Mouse (Mus musculus): ENCODE measurements around the gene Kif13a. TPM values are rescaled to one million over a fixed set of nuclear protein-coding genes. Genes with fewer than 3 reads are reported as not detected.

The Kif13a gene
- total RNA-seq (2021): 100 to 1,000 TPM; 109 to 118 TPM

GRCm38 (mm10) chr13:46929719-46930658 lies at the start of gene Kif13a:
Gene Kif13a, minus strand, starts transcription at chr13:46929867.
- intact Hi-C loops (cut with DNase I): loop anchor here (1.0 to 2.0 kb wide), 3 partner anchors 43 to 89 kb away; partner anchors contain the start of gene Nhlrc1

GRCm38 (mm10) chr13:46976532-46976931 lies 46.9 kb upstream of the Kif13a start:
- DNase-seq (ENCODE audit: low spot score): no peak
- intact Hi-C loops (cut with DNase I): no loop called here

More at GRCm38 (mm10) chr13:46929719-46930658, at the start of gene Kif13a:
- peak; percentile 91 for DNase-seq (ENCODE audit: low spot score)

GRCm38 (mm10) chr13:46975930-46976329 lies 46.3 kb upstream of the Kif13a start:
- intact Hi-C loops (cut with DNase I): no loop called here

GRCm38 (mm10) chr13:46975031-46975551 lies 45.4 kb upstream of the Kif13a start:
- intact Hi-C loops (cut with DNase I): no loop called here
- no peak for DNase-seq (ENCODE audit: low spot score)

More at GRCm38 (mm10) chr13:46975930-46976329, 46.3 kb upstream of the Kif13a start:
- no peak for DNase-seq (ENCODE audit: low spot score)

- intact Hi-C loops (cut with DNase I): no loop called here
- no peak for DNase-seq (ENCODE audit: low spot score)
These were observed 40.7 kb upstream of the Kif13a start for GRCm38 (mm10) chr13:46970286-46970945.

GRCm38 (mm10) chr13:46968626-46969025 lies 39.0 kb upstream of the Kif13a start:
- intact Hi-C loops (cut with DNase I): no loop called here
- no peak for DNase-seq (ENCODE audit: low spot score)

GRCm38 (mm10) chr13:46967308-46967707 lies 37.6 kb upstream of the Kif13a start:
- intact Hi-C loops (cut with DNase I): no loop called here
- no peak for DNase-seq (ENCODE audit: low spot score)

- no peak for DNase-seq (ENCODE audit: low spot score)
- intact Hi-C loops (cut with DNase I): no loop called here
These were observed 31.3 kb upstream of the Kif13a start for GRCm38 (mm10) chr13:46960878-46961474.

DNA sequence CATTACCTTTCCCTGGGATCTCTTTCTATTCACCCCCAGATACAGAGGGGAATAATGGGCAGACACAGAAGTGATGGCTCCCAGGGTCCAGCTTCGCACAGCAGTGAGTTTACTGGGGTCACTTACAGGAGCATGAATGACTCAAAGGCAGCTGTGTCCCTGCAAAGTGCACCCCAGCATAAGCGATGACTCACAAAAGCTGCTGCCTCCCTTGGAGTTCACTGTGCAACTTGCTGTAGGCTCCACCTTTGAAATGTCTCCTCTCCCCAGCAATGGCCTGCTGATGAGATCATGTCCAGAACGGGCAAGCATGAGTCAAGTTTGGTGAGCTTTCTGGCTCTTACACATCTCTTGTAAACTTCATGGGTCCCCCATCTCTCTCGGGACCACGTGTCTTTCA lies 29.5 kb upstream of the Kif13a start:
- intact Hi-C loops (cut with DNase I): no loop called here
- no peak for DNase-seq (ENCODE audit: low spot score)

- DNase-seq (ENCODE audit: low spot score): no peak
- intact Hi-C loops (cut with DNase I): no loop called here
These were observed 21.5 kb upstream of the Kif13a start for GRCm38 (mm10) chr13:46951212-46951611.

- intact Hi-C loops (cut with DNase I): no loop called here
- DNase-seq (ENCODE audit: low spot score): no peak
These were observed 20.1 kb upstream of the Kif13a start for GRCm38 (mm10) chr13:46949741-46950140.

DNA sequence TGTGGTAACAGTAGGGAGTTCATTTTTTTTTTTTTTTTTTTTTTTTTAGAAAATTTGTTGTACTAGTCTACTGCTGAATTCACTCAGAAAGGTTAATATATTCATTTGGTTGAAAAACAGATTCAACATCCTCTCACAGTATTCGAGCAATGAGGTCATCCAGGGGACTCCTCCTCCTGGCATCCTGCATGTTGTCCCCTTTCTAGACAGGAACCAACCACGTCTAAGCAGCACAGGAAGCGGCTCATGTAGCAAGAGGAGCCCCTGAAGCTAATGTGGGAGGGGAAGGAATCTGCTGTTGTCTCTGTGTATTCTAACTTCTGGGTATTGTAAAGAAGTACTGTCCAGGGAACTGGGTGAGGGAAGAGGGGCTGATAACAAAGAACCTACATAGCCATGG lies 18.4 kb upstream of the Kif13a start:
- intact Hi-C loops (cut with DNase I): no loop called here
- DNase-seq (ENCODE audit: low spot score): no peak

DNA sequence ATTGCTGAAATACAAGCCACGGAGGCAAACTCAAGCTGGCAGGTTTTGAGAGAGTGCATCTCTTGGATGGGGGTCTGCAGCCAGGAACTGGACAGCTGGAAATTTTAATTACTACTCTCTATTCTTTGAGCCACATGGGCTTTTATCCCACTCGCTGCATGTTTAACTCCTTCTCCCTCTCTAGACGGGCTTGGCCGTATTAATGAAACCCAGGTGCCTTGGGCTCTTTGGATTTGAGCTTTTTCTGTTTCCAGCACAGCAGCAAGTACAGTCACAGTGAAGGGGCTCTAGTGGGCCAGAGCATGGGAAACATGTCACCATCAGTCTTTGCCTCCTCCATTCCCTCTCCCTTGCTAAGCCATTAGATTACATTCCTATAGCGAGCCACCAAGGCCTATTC lies 16.4 kb upstream of the Kif13a start:
- no peak for DNase-seq (ENCODE audit: low spot score)
- intact Hi-C loops (cut with DNase I): no loop called here

DNA sequence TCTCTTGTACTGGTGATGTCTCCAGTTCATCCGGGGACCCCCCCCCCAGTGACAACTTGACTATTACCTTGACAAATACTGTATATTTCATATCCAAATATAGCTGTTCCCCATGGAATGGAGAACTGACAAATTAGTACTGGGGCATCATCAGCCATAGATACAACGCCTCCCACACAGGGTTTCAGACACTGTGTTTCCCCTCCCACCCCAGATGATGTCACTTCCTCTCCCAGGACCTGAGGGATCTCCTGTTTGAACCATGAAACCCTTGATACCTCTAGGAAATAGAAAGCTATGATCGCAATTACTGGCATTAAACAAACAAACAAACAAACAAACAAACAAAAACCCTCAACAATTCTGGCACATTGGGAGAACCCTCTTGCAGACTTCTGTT lies 15.6 kb upstream of the Kif13a start:
- DNase-seq (ENCODE audit: low spot score): no peak

GRCm38 (mm10) chr13:46943294-46943693 lies 13.6 kb upstream of the Kif13a start:
- no peak for DNase-seq (ENCODE audit: low spot score)
- intact Hi-C loops (cut with DNase I): no loop called here

More for the DNA sequence above, 15.6 kb upstream of the Kif13a start:
- intact Hi-C loops (cut with DNase I): no loop called here

- intact Hi-C loops (cut with DNase I): no loop called here
- no peak for DNase-seq (ENCODE audit: low spot score)
These were observed 4.4 kb upstream of the Kif13a start for GRCm38 (mm10) chr13:46934116-46934515.

- no peak for DNase-seq (ENCODE audit: low spot score)
- intact Hi-C loops (cut with DNase I): no loop called here
These were observed 3.2 kb upstream of the Kif13a start for GRCm38 (mm10) chr13:46932846-46933245.

- DNase-seq (ENCODE audit: low spot score): no peak
- intact Hi-C loops (cut with DNase I): no loop called here
These were observed 2.4 kb upstream of the Kif13a start for GRCm38 (mm10) chr13:46932049-46932448.

DNA sequence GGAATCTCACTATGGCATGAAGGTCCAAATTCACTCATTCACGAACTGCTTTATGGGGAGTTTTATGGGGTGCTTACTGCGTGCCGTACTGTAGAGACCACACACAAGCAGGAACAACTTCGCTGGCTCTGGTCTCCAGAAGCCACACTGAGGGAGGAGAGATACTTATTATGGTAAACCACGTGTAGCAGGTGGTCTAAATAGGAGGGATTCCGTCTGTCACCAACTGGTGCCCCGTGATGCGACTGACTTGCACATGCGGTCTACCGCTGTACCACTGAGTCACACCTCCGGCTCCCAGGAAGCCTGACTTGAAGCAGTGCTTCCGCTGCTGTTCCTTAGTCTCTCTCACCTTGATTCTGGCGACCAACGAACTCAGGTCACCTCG lies 986 bp upstream of the Kif13a start:
- intact Hi-C loops (cut with DNase I): loop anchor here (1.0 kb wide), 1 partner anchor 84 kb away; the partner anchor contains the start of gene Nhlrc1
- no peak for DNase-seq (ENCODE audit: low spot score)

Measured in heart, postnatal 25 days (tissue).